Mouse (Mus musculus) heart, adult 2 months (tissue): ENCODE data around the gene Ccdc141. TPM values are rescaled to one million over a fixed set of nuclear protein-coding genes. Genes with fewer than 3 reads are reported as not detected.

ENCODE experiments used
- DNase-seq, 2 experiments: peaks; one replicate each; pipeline ENCODE4 v3.0.0; 2021
- H3K27ac ChIP-seq: fragments of 200-600 bp; 2 replicates; pipeline ENCODE4 v1.8.1; 2022
- H3K27me3 ChIP-seq: fragments of 200-500 bp; 2 replicates; pipeline ENCODE4 v1.6.1; 2012; ENCODE audit warnings: mild to moderate bottlenecking, low read length, inconsistent platforms, mixed read lengths; ENCODE audit not compliant: control insufficient read depth, insufficient read depth
- H3K36me3 ChIP-seq: fragments of 200-500 bp; 2 replicates; pipeline ENCODE4 v1.6.1; 2012; ENCODE audit warnings: low read length, inconsistent platforms; ENCODE audit not compliant: control insufficient read depth, insufficient read depth
- H3K4me1 ChIP-seq: fragments of 200-500 bp; 2 replicates; pipeline ENCODE4 v1.6.1; 2011; ENCODE audit warnings: low read length; ENCODE audit not compliant: control insufficient read depth, insufficient read depth
- H3K4me3 ChIP-seq: fragments of 200-600 bp; 2 replicates; pipeline ENCODE4 v1.8.1; 2022
- H3K79me2 ChIP-seq: fragments of 200-500 bp; replicated peaks from 2 replicates; pipeline ENCODE4 v1.6.1; 2012; ENCODE audit warnings: mild to moderate bottlenecking, inconsistent platforms, low read length, moderate library complexity, mixed read lengths; ENCODE audit not compliant: control insufficient read depth, insufficient read depth
- H3K9ac ChIP-seq: fragments of 200-500 bp; 2 replicates; pipeline ENCODE4 v1.6.1; 2012; ENCODE audit warnings: low read depth, mild to moderate bottlenecking, control low read depth, inconsistent platforms, low read length, mixed read lengths
- CTCF ChIP-seq: fragments of 200-600 bp; IDR thresholded peaks from 2 replicates; pipeline ENCODE4 v1.8.1; 2022; ENCODE audit warnings: antibody characterized with exemption, mild to moderate bottlenecking, moderate library complexity
- EP300 ChIP-seq: fragments of 200-500 bp; IDR thresholded peaks from 2 replicates; pipeline ENCODE4 v1.6.1; 2011; ENCODE audit warnings: low read depth, low read length, control low read depth; ENCODE audit not compliant: insufficient read depth
- POLR2A ChIP-seq: fragments of 200-500 bp; IDR thresholded peaks from 2 replicates; pipeline ENCODE4 v1.6.1; 2011; ENCODE audit warnings: mild to moderate bottlenecking, low read depth, low read length, control low read depth; ENCODE audit not compliant: insufficient read depth
- WGBS: fragments of 180-500 bp; shearing (Covaris S2); methylation state at CpG from one replicate; pipeline ENCODE4 v1.1.7; 2018; 5-methylcytosine and 5-hydroxymethylcytosine counted together
- intact Hi-C: fragments of 180-260 bp; cut with DNase I; formaldehyde crosslinking; loops from one replicate; pipeline ENCODE4 v1.15.1; 2025
- microRNA-seq, 2 experiments: library from miRNA; unstranded; fragments of <30 nt; microRNA quantifications; one replicate each; pipeline ENCODE4 v1.2.0; 2021
- polyA plus RNA-seq: library from polyadenylated mRNA; depleted of rRNA; stranded (reverse); fragments of >200 nt; gene quantifications from 2 replicates; pipeline ENCODE4 v1.2.3, GENCODE M21; 2012; rRNA removed
- total RNA-seq, 2 experiments: library from RNA; stranded (reverse); gene quantifications; 2 replicates each; pipeline ENCODE4 v1.2.3; 2021

Gene Ccdc141
- total and polyA plus RNA-seq, 3 experiments = 35.6 to 189 (median 182) TPM

DNA sequence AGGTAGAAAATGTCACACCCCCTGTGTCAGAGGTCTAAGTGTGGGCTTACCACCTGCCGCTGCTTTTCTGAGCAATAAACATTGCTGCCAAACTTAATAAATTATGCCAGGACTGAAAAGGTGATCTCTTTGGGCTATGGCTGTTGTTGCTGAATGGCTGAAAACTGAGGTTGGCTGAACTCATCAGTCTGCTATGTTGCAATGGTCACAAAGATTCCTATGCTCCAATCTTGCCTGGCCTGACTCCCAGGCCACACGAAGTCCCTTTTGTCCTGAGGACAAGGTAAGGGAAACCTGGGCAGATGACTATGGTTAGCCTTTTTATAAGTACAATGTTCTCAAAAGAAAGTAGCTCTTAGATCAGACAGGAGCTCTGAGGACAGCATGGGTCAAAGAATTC, 204.4 kb downstream of the Ccdc141 start:
- Histone ChIP-seq H3K79me2 (no peaks in the 10 kb centered on the region), H3K4me1 (no peaks in the 10 kb centered on the region), H3K9ac (no peak overlapping the region), H3K27me3 (no peaks in the 10 kb centered on the region), H3K36me3 (peaks cover 49% of the 10 kb centered on the region), H3K4me3 (no peak overlapping the region), H3K27ac (no peak overlapping the region)
- intact Hi-C loops = no loop called here
- no peak for DNase-seq
- 0 out of 2 replicates have a peak, but pooled peaks have one; percentile 4 for TF ChIP-seq POLR2A
- no peak for TF ChIP-seq CTCF
- WGBS = 58% methylated on average over 2 of the region's 2 CpGs

DNA sequence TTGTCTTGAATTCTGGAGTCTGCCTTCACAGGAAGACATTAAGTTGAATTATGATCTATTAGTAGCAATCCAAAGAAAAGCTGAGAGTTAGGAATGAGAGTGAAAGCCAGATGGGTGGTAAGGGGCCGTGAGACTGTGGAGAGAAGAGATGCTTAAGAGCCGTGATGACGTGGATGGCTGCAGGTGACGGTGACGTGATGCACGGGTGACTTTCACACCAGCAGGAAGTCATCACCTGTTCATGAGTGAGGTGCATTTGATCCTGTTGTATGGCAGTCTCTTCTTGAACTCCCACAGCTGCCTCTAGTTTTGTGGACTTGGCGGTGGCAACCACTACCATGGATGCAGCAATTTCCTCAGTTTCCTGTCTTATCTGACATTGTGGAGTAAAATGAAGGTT, 204.9 kb downstream of the Ccdc141 start:
- intact Hi-C loops = no loop called here
- no peak for DNase-seq
- Histone ChIP-seq H3K27me3 (no peaks in the 10 kb centered on the region), H3K4me3 (no peak overlapping the region), H3K36me3 (peaks cover 47% of the 10 kb centered on the region), H3K4me1 (no peaks in the 10 kb centered on the region), H3K79me2 (no peaks in the 10 kb centered on the region), H3K27ac (no peak overlapping the region), H3K9ac (no peak overlapping the region)
- WGBS = 61% methylated on average over 7 of the region's 7 CpGs
- TF ChIP-seq EP300 (no peak), POLR2A (peak; percentile 43; the same call in 1 of the 2 replicates)

DNA sequence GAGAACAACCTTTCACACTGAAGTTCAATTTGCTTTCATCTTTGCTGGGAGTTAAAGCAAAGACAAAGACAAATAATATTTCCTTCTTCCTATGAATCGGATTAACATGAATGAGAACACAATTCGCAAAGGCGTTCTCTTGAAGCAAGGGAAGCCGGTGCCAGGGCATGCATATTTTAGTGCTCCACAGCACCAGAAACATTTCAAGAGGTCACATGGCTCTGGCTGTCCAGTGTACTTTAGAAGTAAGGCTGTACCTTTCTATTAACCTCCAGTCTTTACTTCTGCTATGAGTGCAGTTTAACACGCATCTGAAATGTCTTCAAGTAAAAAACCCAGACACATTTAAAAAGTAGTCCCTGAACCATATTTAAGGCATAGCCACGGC, 208.4 kb downstream of the Ccdc141 start:
- H3K36me3 ChIP-seq = peaks cover 24% of the 10 kb centered on the region
- no peak overlapping the region for H3K9ac ChIP-seq
- no peaks in the 10 kb centered on the region for H3K4me1 ChIP-seq
- intact Hi-C loops = no loop called here
- no peaks in the 10 kb centered on the region for H3K27me3 ChIP-seq
- TF ChIP-seq EP300 (0 out of 2 replicates have a peak, but pooled peaks have one; percentile 10), CTCF (no peak)
- 67% methylated on average over 6 of the region's 6 CpGs for WGBS
- no peaks in the 10 kb centered on the region for H3K79me2 ChIP-seq
- H3K4me3 ChIP-seq = no peak overlapping the region
- no peak for DNase-seq
- H3K27ac ChIP-seq = no peak overlapping the region

DNA sequence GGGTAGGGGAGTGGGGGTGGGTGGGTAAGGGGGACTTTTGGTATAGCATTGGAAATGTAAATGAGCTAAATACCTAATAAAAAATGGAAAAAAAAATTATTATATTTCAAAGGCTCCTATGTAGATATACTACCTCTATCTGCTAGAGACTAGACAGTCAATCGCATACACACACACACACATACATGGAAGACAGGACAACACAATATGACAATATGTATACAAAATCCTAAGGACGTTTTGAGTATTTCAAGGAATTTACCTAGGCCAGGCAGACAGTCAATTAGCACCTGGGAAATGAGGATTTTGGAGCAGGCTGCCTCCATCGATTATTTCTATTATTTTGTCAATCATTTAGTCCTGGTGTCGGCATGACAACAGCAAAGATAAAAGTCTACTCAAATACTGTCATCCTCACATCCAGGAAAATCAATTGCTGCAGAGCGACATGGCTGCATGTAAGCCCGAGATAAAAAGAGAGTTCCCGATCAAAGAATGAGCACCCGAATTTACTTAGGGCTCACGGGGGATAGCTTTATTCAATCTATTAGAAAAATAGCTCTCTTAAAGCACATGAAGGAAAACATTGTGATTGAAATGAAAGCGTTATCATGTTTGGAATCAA, 208.9 kb downstream of the Ccdc141 start:
- WGBS = 75% methylated on average over 10 of the region's 10 CpGs
- Histone ChIP-seq H3K36me3 (peaks cover 21% of the 10 kb centered on the region), H3K9ac (no peak overlapping the region), H3K27ac (no peak overlapping the region), H3K4me3 (no peak overlapping the region), H3K4me1 (no peaks in the 10 kb centered on the region), H3K79me2 (no peaks in the 10 kb centered on the region), H3K27me3 (no peaks in the 10 kb centered on the region)
- no peak for DNase-seq
- intact Hi-C loops = no loop called here
- no peak for TF ChIP-seq EP300
- no peak for TF ChIP-seq CTCF
- no peak for TF ChIP-seq POLR2A

Small RNAs within 50 kb of the gene (microRNA-seq; reads per million reads assigned to microRNA genes)
- 0 reads per million in 2 experiments for gene Gm44360

Other genes starting within 250 kb of the Ccdc141 start
- 1,000 to 10,000 TPM; 2,567 to 3,090 TPM for gene Ttn, start 188.1 kb downstream of the Ccdc141 start, total RNA-seq
- gene Ttn, start 188.1 kb downstream of the Ccdc141 start, polyA plus RNA-seq = 88.4 and 181 TPM in 2 replicates
- gene Sestd1, start 110.0 kb upstream of the Ccdc141 start, total RNA-seq = 10 to 100 TPM; 18.3 to 21.2 TPM
- gene Sestd1, start 110.0 kb upstream of the Ccdc141 start, polyA plus RNA-seq = 9.0 and 14.6 TPM in 2 replicates